Mouse (Mus musculus) liver, adult 2 months (tissue): ENCODE measurements around the gene Bpifb2. TPM values are rescaled to one million over a fixed set of nuclear protein-coding genes. Genes with fewer than 3 reads are reported as not detected.
"Not testable (repeated sequence)": the region's sequence is repeated elsewhere in the genome, so short reads cannot be mapped to it uniquely, and the experiment has no call there.

Experiments used
- DNase-seq: peaks from one replicate; pipeline ENCODE4 v3.0.0-alpha.2; 2011; ENCODE audit warnings: low read depth, low spot score; ENCODE audit errors: extremely low read depth
- H3K27ac ChIP-seq: fragments of 200-500 bp; replicated peaks from 2 replicates; pipeline ENCODE4 v1.5.1; 2012; ENCODE audit warnings: low read depth, mild to moderate bottlenecking, control low read depth, inconsistent platforms, low read length; ENCODE audit not compliant: insufficient read depth
- H3K27me3 ChIP-seq: fragments of 200-500 bp; 2 replicates; pipeline ENCODE4 v1.6.1; 2012; ENCODE audit warnings: mild to moderate bottlenecking, moderate library complexity, low read length, inconsistent platforms; ENCODE audit not compliant: control insufficient read depth, insufficient read depth
- H3K36me3 ChIP-seq: fragments of 200-500 bp; 2 replicates; pipeline ENCODE4 v1.6.1; 2012; ENCODE audit warnings: low read length, inconsistent platforms; ENCODE audit not compliant: control insufficient read depth, insufficient read depth
- H3K4me1 ChIP-seq: fragments of 200-500 bp; 2 replicates; pipeline ENCODE4 v1.6.1; 2011; ENCODE audit warnings: low read length; ENCODE audit not compliant: control insufficient read depth, insufficient read depth
- H3K4me3 ChIP-seq: fragments of 200-500 bp; 2 replicates; pipeline ENCODE4 v1.5.1; 2011; ENCODE audit warnings: low read depth, mild to moderate bottlenecking, control low read depth, low read length, moderate library complexity; ENCODE audit not compliant: insufficient read depth
- H3K79me2 ChIP-seq: fragments of 200-500 bp; 2 replicates; pipeline ENCODE4 v1.6.1; 2012; ENCODE audit warnings: inconsistent platforms, mild to moderate bottlenecking, low read length, moderate library complexity; ENCODE audit not compliant: control insufficient read depth, insufficient read depth
- H3K9ac ChIP-seq: fragments of 200-500 bp; 2 replicates; pipeline ENCODE4 v1.6.1; 2012; ENCODE audit warnings: low read depth, mild to moderate bottlenecking, control low read depth, inconsistent platforms, low read length
- CTCF ChIP-seq: fragments of 200-500 bp; IDR thresholded peaks from 2 replicates; pipeline ENCODE4 v1.5.1; 2011; ENCODE audit warnings: low read depth, low read length, control low read depth
- POLR2A ChIP-seq: fragments of 200-500 bp; IDR thresholded peaks from 2 replicates; pipeline ENCODE4 v1.6.1; 2011; ENCODE audit warnings: low read length, control low read depth; ENCODE audit not compliant: insufficient read depth; ENCODE audit errors: extremely low read depth
- WGBS: fragments of 180-500 bp; shearing (Covaris S2); methylation state at CpG from one replicate; pipeline ENCODE4 v1.1.7; 2018; 5-methylcytosine and 5-hydroxymethylcytosine counted together
- polyA plus RNA-seq: library from polyadenylated mRNA; depleted of rRNA; stranded (reverse); fragments of >200 nt; gene quantifications from 2 replicates; pipeline ENCODE4 v1.2.3, GENCODE M21; 2012; rRNA removed
- total RNA-seq: library from RNA; depleted of rRNA; stranded (reverse); fragments of >200 nt; gene quantifications from 2 replicates; pipeline ENCODE4 v1.2.3, GENCODE M21; 2014; rRNA removed

Bpifb2 gene
- total RNA-seq (not detected in 2 replicates), polyA plus RNA-seq (not detected in 2 replicates)

DNA sequence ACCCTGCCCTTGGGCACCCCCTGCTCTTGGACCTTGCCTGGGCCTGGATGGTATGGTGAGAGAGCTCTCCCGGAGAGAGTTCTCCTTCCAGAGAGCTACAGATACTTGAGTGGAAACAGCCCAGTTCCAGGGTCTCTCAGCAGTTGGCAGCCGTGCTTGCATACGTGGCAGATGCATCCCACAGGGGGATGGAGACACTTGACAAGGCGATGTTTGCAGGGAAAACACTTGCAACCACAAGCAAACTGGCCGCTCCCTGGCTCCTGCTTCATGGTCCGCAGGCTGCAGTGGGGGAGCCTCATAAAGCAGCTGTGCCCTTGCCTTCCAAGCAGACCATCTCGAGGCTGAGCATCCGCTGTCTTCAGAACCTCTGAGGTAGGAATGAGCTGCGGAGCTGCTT, at the start of gene Bpifb2:
TSS of gene Bpifb2 (plus strand) at position 301 of the 400 bp plus-strand sequence.
- TF ChIP-seq POLR2A: no peak
- TF ChIP-seq CTCF: no peak
- no peaks in the 10 kb centered on the region for H3K79me2 ChIP-seq
- whole genome bisulfite sequencing: 51% methylated on average over 9 of the region's 9 CpGs
- H3K27ac ChIP-seq: no peak within 1 kb of the TSS
- no peaks in the 10 kb centered on the region for H3K27me3 ChIP-seq
- no peaks in the 10 kb centered on the region for H3K36me3 ChIP-seq
- H3K9ac ChIP-seq: no peak within 1 kb of the TSS
- H3K4me1 ChIP-seq: no peaks in the 10 kb centered on the region
- H3K4me3 ChIP-seq: no peak within 1 kb of the TSS
- no peak for DNase-seq

DNA sequence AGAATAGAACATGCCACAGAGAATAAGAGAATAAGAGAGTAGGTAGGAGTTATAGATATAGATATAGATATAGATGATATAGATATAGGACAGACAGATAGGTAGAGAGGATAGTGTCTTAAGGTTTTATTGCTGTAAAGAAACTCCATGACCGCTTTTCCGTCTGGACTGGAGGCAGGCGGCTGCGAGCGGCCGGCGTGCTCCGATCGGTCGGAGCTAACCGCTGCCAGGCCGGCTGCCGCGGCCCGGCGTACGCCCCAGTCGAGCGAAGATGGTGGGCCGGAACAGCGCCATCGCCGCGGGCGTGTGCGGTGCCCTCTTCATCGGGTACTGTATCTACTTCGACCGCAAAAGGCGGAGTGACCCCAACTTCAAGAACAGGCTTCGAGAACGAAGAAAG, 48.9 kb upstream of the Bpifb2 start:
- not testable (repeated sequence) for H3K36me3 ChIP-seq, H3K27ac ChIP-seq, DNase-seq, H3K4me3 ChIP-seq, H3K27me3 ChIP-seq, H3K4me1 ChIP-seq, H3K79me2 ChIP-seq, H3K9ac ChIP-seq
- 53% methylated on average over 32 of the region's 32 CpGs for WGBS

DNA sequence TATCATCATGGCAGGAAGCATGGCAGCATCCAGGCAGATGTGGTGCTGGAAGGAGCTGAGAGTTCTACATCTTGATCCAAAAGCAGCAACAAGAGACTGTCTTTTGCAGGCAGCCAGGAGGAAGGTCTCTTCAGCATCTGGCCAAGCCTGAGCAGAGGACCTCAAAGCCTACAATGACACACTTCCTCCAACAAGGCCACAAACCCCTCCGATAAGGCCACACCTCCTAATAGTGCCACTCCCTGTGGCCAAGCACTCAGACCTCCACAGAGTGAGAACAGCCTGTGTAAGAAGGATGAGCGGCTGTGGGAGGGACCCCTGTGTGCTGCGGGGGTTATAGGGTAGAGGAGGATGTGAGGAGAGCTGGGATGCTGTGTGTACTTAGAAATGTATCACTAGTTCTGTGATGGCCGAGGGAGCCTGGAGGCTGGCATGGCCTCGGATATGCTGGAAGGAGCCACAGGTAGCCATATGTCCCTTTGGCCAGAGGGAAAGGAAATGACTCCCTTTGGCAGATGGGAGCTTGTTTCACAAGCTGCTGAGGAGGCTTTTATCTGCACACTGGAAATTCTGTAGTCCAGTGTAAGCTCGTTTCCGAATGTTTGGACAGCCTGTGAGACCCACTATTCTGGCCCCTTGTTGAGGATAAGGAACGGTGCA, 47.5 kb upstream of the Bpifb2 start:
- WGBS: 84% methylated on average over 8 of the region's 8 CpGs
- no peaks in the 10 kb centered on the region for H3K4me1 ChIP-seq
- H3K27me3 ChIP-seq: no peaks in the 10 kb centered on the region
- no peak for DNase-seq
- H3K79me2 ChIP-seq: no peaks in the 10 kb centered on the region
- H3K27ac ChIP-seq: no peak overlapping the region
- H3K9ac ChIP-seq: no peak overlapping the region
- no peak overlapping the region for H3K4me3 ChIP-seq
- H3K36me3 ChIP-seq: no peaks in the 10 kb centered on the region
- TF ChIP-seq POLR2A (no peak), CTCF (no peak)

DNA sequence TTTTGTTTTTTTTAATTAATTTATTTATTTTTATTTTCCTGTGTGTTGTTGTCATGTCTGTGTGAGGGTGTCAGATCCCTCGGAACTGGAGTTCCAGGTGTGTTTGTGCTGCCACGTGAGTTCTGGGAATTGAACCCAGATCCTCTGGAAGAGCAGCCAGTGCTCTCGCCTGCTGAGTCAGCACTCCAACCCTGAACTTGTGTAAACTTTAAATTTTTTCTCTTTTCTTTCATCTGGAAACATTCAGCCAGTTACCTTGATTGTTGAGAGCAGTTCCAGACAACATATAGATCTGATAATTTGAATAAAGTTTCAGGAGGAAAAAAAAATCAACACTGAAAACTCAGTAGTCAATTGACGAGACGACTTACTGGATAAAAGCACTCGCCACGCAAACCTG, 46.1 kb upstream of the Bpifb2 start:
- 76% methylated on average over 7 of the region's 7 CpGs for WGBS
- no peaks in the 10 kb centered on the region for H3K27me3 ChIP-seq
- H3K27ac ChIP-seq: no peak overlapping the region
- no peak for DNase-seq
- no peak for TF ChIP-seq CTCF
- H3K79me2 ChIP-seq: no peaks in the 10 kb centered on the region
- no peak overlapping the region for H3K9ac ChIP-seq
- no peaks in the 10 kb centered on the region for H3K4me1 ChIP-seq
- no peak overlapping the region for H3K4me3 ChIP-seq
- H3K36me3 ChIP-seq: no peaks in the 10 kb centered on the region

DNA sequence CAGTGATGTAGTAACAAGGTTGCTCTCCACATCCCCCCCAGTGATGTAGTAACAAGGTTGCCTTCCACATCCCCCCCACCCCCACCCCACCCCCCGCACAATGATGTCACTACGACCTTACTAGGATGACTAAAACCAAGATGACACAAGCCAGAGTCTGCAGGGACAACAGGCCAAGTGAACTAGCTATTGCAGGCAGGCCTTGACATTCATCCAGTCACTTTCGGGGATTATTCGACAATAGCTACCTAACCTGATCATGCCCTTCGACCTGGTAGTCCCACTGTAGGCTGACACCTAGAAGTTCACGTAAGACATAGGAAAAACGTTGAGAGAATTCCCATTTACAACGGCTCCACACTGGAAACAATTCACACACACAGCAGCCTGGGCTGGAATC, 41.6 kb upstream of the Bpifb2 start:
- TF ChIP-seq POLR2A (no peak), CTCF (no peak)
- no peaks in the 10 kb centered on the region for H3K4me1 ChIP-seq
- no peak overlapping the region for H3K9ac ChIP-seq
- no peak overlapping the region for H3K27ac ChIP-seq
- no peak overlapping the region for H3K4me3 ChIP-seq
- no peaks in the 10 kb centered on the region for H3K79me2 ChIP-seq
- H3K27me3 ChIP-seq: no peaks in the 10 kb centered on the region
- 80% methylated on average over 8 of the region's 8 CpGs for WGBS
- DNase-seq: no peak
- H3K36me3 ChIP-seq: no peaks in the 10 kb centered on the region

DNA sequence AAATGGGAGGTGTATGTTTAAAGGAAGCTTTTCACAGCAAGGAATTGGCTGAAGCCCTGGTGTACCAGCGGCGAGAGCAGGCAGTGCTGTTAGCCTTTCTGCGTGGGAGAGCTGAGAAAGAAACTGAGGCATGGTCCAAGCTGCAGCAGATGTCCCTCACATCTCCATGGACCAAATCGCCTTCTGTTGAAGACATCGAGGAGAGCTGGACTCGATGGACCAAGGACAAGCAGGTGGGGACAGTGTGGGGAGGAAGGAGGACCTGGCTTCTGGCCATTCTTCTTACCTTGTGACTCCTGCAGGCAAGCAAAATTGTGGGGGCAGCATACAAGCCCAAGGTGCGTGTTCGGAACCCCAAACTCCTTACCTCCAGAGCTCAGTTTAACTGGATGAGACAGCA, 32.0 kb upstream of the Bpifb2 start:
- 79% methylated on average over 8 of the region's 8 CpGs for WGBS
- Histone ChIP-seq H3K9ac (no peak overlapping the region), H3K27me3 (no peaks in the 10 kb centered on the region), H3K4me3 (no peak overlapping the region), H3K4me1 (no peaks in the 10 kb centered on the region), H3K79me2 (no peaks in the 10 kb centered on the region), H3K36me3 (no peaks in the 10 kb centered on the region), H3K27ac (no peak overlapping the region)
- DNase-seq: no peak
- TF ChIP-seq POLR2A (no peak), CTCF (no peak)
